Mouse (Mus musculus) frontal cortex, postnatal 25 days (tissue): ENCODE results near the gene Il20.

Experiments used
- DNase-seq, 2 experiments: peaks; one replicate each; pipeline ENCODE4 v3.0.0; 2022; ENCODE audit warnings: low spot score in 2 of 2

The Il20 gene

DNA sequence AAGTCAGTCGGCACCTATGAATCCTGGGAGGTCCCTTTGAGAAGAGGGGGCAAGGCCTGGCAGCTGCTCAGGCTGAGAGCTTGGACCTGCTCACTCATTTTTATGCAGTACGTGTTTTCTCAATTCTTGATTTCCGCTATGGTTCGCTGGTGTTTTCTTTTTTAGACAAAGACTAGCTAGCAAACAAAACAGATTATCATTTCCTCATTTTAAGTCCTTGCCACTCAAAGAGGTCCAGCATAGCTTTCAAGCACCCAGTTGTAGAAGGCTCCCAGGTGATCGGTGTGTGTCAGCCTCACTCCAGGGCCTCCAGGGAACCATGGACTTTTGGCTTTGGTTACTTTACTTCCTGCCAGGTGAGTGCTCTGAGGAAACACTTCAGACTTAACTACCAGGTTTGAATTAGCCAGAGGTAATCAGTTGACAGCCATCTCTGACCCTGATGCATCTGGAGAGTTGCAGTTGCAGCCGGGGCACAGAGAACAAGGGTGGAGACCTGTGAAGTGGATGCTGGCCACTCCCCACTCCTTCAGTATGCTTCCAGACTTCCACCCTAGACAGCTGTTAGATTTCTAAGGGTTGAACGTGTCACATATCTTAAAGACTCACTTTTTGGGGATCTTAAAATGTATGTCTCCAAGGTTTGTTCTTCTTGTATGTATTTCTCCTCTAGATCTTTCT is 45.6 kb downstream of the Il20 start, which contains the start of gene Fcmr:
Gene Fcmr (plus strand): TSS at position 129 of the 681 bp plus-strand sequence.
- no peak for DNase-seq

DNA sequence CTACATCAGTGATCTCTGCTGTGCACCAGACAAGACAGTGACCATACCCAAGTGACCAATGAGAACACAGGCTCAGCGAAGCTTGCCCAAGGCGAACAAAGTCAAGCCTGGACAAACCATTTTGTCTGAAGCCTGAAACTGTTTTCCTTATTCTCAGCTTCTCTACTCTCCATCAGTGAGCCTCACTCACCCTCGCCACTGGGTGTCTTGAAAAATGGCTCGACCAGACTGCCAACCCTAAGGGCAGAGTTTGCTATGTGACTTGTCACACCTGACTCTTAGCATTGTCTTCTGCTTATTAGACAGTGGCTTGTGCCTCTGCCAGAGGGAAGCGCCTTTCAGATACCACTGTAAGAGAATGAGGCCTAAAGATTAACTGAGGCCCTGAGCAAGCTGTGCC is 46.5 kb downstream of the Il20 start:
- DNase-seq: no peak

DNA sequence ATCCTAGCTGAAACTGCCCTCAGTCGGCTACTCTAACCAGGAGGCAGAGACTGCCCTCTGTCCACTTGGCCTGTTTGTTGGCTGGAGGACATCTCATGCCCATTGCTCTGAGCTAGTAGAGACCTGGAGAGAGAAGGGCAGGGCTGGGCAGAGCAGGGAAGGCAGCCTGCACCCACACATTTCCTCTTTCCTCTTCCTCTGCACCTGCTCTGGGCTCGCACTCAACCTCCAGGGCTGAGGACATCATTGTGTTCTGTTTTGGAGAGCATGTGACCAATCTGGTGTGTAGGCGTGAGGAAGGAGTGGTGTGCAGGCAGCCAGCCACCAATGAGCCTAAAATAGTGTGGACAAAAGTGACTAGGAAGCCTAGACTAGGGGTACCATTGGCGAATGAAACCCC is 47.0 kb downstream of the Il20 start:
- no peak for DNase-seq

DNA sequence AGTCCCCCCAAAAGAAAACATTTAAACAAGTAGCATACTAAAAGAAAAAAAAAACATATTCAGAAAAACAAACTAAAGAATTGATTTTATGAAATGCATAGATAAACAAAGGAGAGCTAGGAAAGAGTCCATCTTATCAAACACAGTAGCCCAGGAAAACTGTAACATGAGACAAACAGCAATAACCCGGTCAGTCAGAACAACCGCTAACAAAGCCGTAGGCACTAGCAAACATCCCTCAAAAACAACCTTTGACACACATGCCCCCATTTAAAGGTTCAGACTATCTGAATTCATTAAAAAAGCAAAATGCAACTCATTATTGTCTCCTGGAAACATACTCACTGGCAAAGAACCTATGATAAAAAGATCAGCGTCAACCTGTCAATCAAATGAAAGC is 53.8 kb downstream of the Il20 start:
- no peak for DNase-seq
